Mouse (Mus musculus): ENCODE measurements around the gene Cdc27. TPM values are rescaled to one million over a fixed set of nuclear protein-coding genes. Genes with fewer than 3 reads are reported as not detected.

Gene Cdc27
- total RNA-seq, 2 experiments from 2014 or later: 63.3 to 71.5 TPM

DNA sequence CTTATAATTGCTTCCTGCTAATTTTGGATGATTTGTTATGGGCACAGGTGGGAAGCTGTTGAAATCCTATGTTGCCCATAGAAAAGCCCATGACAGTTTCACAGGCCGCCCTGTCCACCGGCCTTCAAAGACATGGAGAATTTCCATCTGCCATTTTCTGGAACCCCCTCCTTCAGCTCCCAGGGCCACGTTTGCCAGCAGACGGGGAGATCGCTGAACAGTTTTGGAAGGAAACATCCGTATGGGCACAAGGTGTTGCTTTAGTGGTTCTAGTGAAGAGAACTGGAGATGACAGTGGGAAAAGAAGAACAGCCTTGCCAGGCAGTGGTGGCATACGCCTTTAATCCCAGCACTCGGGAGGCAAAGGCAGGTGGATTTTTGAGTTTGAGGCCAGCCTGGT lies 68.4 kb downstream of the Cdc27 start:
- no peak for DNase-seq

DNA sequence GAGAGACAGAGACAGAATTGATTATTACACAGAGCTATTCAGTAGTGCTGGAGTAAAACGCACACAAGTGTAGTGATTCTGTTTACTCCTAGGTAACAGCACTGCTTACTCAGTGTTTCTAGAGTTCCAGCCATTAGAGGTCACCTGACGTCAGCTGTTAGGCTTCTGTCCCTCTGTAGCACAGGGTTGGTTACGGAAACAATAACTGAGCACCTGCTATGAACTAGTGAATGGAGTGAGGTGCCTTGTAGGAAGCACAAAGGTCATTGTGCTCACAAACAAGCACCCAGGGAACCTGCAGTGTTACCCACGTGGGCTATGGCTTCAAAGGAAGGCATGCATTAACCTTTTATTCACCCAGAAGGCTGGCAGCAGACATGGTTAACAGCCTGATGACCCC lies 70.9 kb downstream of the Cdc27 start:
- no peak for DNase-seq

DNA sequence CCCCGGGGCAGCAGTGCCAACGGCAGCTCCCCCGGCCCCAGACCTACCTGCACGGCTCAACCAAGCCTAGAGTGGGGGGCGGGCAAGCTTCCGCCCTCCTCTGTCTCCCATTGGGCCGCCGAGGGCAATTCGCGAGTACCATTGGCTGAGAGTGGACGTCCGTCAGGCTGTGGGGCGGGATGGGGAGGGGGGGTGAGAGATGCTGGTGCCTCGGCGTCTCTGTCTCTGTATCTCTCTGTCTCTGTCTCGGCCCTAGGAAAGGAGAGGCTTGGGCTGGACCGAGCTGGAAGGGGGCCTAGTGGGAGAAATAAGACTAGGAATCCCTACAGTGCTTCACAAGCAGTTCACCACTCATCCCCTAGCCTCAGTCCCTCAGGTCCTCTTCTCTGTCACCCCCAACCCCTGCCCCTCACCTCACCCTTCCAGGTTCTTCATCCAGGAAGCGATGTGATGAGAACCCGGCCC lies 81.0 kb downstream of the Cdc27 start:
- DNase-seq: peak; percentile 96

DNA sequence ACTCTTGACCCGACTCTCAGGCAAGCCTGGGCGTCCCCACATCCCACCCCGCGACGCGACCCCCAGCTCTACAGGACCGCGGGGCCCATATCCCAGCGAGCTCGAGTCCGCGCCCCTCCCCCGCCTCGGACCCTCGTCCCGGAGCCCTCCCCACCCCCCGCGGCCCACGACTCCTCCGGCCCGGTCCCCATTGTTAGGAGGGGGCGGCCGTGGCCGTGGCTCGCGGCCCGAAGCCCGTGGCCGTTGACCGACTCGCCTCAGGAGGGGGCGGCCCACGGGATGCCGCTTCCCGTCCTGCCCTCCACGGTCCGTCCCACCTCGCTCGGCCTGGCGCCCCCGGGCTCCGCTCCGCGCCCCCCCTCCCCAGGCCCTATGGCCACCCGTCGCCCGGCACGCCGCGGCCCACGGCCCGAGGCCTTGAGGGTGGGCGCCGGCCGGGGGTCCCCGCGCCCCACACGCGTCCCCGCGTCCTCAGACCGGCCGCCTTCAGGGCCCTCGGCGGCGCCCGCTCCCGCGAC lies 81.6 kb downstream of the Cdc27 start, which contains the start of gene Kansl1:
Gene Kansl1, minus strand, starts transcription at position 111 of the 518 bp plus-strand sequence.
- DNase-seq: peak; percentile 41 to 63

DNA sequence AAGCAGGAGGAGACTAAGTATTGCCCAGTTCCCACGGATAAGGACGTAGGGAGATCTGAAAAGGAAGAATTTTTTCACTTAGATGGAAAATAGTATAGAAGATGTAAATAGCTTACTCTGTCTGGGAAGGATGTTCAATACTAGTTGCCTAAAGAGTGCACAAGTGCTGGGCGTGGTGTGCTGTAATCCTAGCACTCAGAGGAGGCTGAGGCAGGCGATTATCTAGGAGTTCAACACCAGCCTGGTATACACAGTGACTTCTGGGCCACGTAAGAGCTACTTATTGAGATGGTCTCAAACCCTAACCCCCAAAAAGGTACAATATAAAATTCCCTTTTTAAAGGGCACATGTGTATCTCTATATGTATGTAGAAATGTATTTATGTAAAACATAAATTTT lies 82.7 kb downstream of the Cdc27 start:
- no peak for DNase-seq

DNA sequence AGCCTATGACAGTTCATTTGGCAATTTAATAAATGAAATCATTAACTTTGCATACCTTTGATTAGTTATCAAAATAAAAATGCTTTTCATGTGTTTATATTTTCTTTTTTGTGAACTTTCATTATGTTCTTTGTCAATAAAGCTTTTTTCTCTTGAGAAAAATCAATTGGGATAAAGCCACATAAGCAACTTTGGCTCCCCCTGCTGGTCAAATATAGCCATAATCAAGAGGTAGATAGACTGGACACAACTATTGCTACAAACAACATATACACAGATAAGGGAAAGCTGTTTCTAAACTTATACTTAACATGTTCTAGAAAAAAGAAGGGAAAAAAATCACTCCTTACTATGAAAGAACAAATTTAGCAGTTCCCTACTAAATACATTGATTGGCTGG lies 88.9 kb downstream of the Cdc27 start:
- peak; percentile 34 to 75 for DNase-seq

DNA sequence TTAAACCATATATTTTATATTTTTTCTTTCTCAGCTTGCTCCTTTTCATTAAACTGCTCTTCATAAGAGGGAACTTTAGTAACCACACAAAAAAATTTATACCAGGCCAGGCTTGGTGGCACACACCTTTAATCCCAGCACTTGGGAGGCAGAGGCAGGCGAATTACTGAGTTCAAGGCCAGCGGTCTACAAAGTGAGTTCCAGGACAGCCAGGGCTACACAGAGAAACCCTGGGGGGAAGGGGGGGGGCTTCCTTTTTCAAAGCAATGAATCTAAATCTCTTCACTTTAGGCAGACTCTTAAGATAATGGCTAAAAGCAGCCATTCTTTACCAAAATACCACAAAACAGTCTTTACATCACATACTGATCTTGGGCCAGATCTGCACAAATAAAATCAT lies 90.7 kb downstream of the Cdc27 start:
- no peak for DNase-seq

DNA sequence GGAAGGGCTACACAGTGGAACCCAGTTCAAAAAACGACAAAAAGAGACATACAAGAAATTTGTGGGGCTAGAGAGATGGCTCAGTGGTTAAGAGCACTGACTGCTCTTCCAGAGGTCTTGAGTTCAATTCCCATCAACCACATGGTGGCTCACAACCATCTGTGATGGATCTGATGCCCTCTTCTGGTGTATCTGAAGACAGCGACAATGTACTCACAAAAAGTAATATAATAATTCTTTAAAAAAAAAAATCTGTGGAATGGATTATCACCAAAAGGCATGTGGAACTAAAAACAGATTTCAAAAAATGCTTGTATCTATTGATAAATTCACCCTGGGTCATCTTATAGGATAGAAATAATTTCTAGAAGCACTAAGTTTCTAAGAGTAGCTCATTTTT lies 91.9 kb downstream of the Cdc27 start:
- no peak for DNase-seq

Other genes starting within 250 kb of the Cdc27 start
- gene Kansl1, start 81.8 kb downstream of the Cdc27 start, total RNA-seq (2021): 10 to 100 TPM; 45.8 to 46.3 TPM
- gene Myl4, start within 50 bp of the Cdc27 start, total RNA-seq (2021): 1 to 10 TPM; 3.1 to 3.4 TPM
- gene Itgb3, start 57.4 kb upstream of the Cdc27 start, total RNA-seq (2021): 10 to 100 TPM in 1 of 2 experiments, 1 to 10 TPM in 1; 5.1 to 18.0 TPM
- under 1 TPM; 0.03 to 0.10 TPM for gene Gm11639, start 135.1 kb upstream of the Cdc27 start, total RNA-seq (2021)

All from adrenal gland, postnatal 36 days (tissue).